Mouse (Mus musculus) E14TG2a.4 (cell line): ENCODE measurements around the gene Def8.

Experiments
- CTCF ChIP-seq: conservative IDR thresholded peaks from 2 replicates; pipeline ENCODE4 v1.5.1; 2014; ENCODE audit warnings: low read length
- NANOG ChIP-seq: IDR thresholded peaks from 2 replicates; pipeline ENCODE4 v1.6.1; 2014; ENCODE audit warnings: borderline replicate concordance, low read length, mixed read lengths
- POU5F1 ChIP-seq: IDR thresholded peaks from 2 replicates; pipeline ENCODE4 v1.6.1; 2014; ENCODE audit warnings: low read length, borderline replicate concordance

GRCm38 (mm10) chr8:123387801-123388200 lies 35.5 kb upstream of the Def8 start:
- TF ChIP-seq CTCF (no peak), POU5F1 (no peak), NANOG (no peak)
